Mouse (Mus musculus) MEL (cell line): ENCODE measurements at regions not wholly inside any gene's neighbourhood (a gene's known extent, or its start where the extent isn't known, plus 50 kb on each side); places are given as distances from the start of the nearest gene placed in this dataset.

Experiments
- DNase-seq: peaks from one replicate; pipeline ENCODE4 v3.0.0; 2011; ENCODE audit warnings: low read depth, low spot score
- H3K27ac ChIP-seq: 2 replicates; pipeline ENCODE4 v1.5.1; 2012; ENCODE audit warnings: low read depth, mild to moderate bottlenecking, control low read depth, low read length, moderate library complexity; ENCODE audit not compliant: control insufficient read depth
- H3K27me3 ChIP-seq, 2 experiments: fragments of 150-350 bp in 1 of 2; sonication (generic) in 1 of 2; 2 replicates each; pipeline ENCODE4 v1.6.1; 2012; ENCODE audit warnings: low read length in 2 of 2, mild to moderate bottlenecking in 2 of 2, improper control_type of control experiment in 1 of 2, moderate library complexity in 1 of 2; ENCODE audit not compliant: insufficient read depth in 2 of 2, control insufficient read depth in 1 of 2
- H3K36me3 ChIP-seq, 2 experiments: 2 replicates each; pipeline ENCODE4 v1.6.1; 2012 to 2014; ENCODE audit warnings: low read length in 2 of 2, improper control_type of control experiment in 1 of 2, inconsistent platforms in 1 of 2, mild to moderate bottlenecking in 1 of 2; ENCODE audit not compliant: insufficient read depth in 2 of 2, control insufficient read depth in 1 of 2
- H3K4me1 ChIP-seq, 2 experiments: fragments of 150-350 bp in 1 of 2; sonication (generic) in 1 of 2; 2 replicates each; pipeline ENCODE4 v1.6.1; 2012; ENCODE audit warnings: low read length in 2 of 2, improper control_type of control experiment in 1 of 2, mild to moderate bottlenecking in 1 of 2; ENCODE audit not compliant: insufficient read depth in 2 of 2, control insufficient read depth in 1 of 2
- H3K4me3 ChIP-seq, 2 experiments: fragments of 150-350 bp in 1 of 2; sonication (generic) in 1 of 2; 2 replicates each; pipeline ENCODE4 v1.5.1; 2012; ENCODE audit warnings: low read depth in 2 of 2, low read length in 2 of 2, mild to moderate bottlenecking in 2 of 2, moderate library complexity in 2 of 2, control low read depth in 1 of 2, improper control_type of control experiment in 1 of 2; ENCODE audit not compliant: control insufficient read depth in 1 of 2, insufficient read depth in 1 of 2
- H3K79me2 ChIP-seq: 2 replicates; pipeline ENCODE4 v1.6.1; 2012; ENCODE audit warnings: mild to moderate bottlenecking, low read length, moderate library complexity; ENCODE audit not compliant: control insufficient read depth, poor library complexity, insufficient read depth
- H3K9ac ChIP-seq: 2 replicates; pipeline ENCODE4 v1.6.1; 2012; ENCODE audit warnings: low read depth, mild to moderate bottlenecking, control low read depth, low read length, moderate library complexity; ENCODE audit not compliant: control insufficient read depth, poor library complexity, severe bottlenecking
- H3K9me3 ChIP-seq: fragments of 150-350 bp; sonication (generic); replicated peaks from 2 replicates; pipeline ENCODE4 v1.6.1; 2012; ENCODE audit warnings: mild to moderate bottlenecking, low read length, improper control_type of control experiment, moderate library complexity; ENCODE audit not compliant: insufficient read depth
- CHD1 ChIP-seq: IDR thresholded peaks from 2 replicates; pipeline ENCODE4 v1.6.1; 2012; ENCODE audit warnings: low read depth, mild to moderate bottlenecking, inconsistent platforms, low read length, improper control_type of control experiment
- CHD2 ChIP-seq: IDR thresholded peaks from 2 replicates; pipeline ENCODE4 v1.6.1; 2011; ENCODE audit warnings: low read length, improper control_type of control experiment
- E2F4 ChIP-seq: IDR thresholded peaks from 2 replicates; pipeline ENCODE4 v1.6.1; 2011; ENCODE audit warnings: low read depth, low read length, improper control_type of control experiment, borderline replicate concordance
- ELF1 ChIP-seq: IDR thresholded peaks from 2 replicates; pipeline ENCODE4 v1.6.1; 2014; ENCODE audit warnings: low read depth, mild to moderate bottlenecking, inconsistent platforms, low read length, improper control_type of control experiment, moderate library complexity
- EP300 ChIP-seq, 2 experiments: IDR thresholded peaks; 2 replicates each; pipeline ENCODE4 v1.6.1; 2011; ENCODE audit warnings: improper control_type of control experiment in 2 of 2, low read length in 2 of 2, low read depth in 1 of 2, mild to moderate bottlenecking in 1 of 2
- ETS1 ChIP-seq: IDR thresholded peaks from 2 replicates; pipeline ENCODE4 v1.6.1; 2012; ENCODE audit warnings: low read depth, mild to moderate bottlenecking, inconsistent platforms, low read length, improper control_type of control experiment, moderate library complexity
- JUND ChIP-seq: IDR thresholded peaks from 2 replicates; pipeline ENCODE4 v1.6.1; 2011; ENCODE audit warnings: low read depth, mild to moderate bottlenecking, improper control_type of control experiment, low read length
- KAT2A ChIP-seq: conservative IDR thresholded peaks from 2 replicates; pipeline ENCODE4 v1.6.1; 2012; ENCODE audit warnings: low read depth, low read length, improper control_type of control experiment, inconsistent platforms
- MAZ ChIP-seq: IDR thresholded peaks from 2 replicates; pipeline ENCODE4 v1.6.1; 2012; ENCODE audit warnings: low read depth, mild to moderate bottlenecking, inconsistent platforms, low read length, improper control_type of control experiment
- MYC ChIP-seq: IDR thresholded peaks from 2 replicates; pipeline ENCODE4 v1.6.1; 2011; ENCODE audit warnings: low read depth, mild to moderate bottlenecking, low read length, improper control_type of control experiment, moderate library complexity
- NELFE ChIP-seq: IDR thresholded peaks from 2 replicates; pipeline ENCODE4 v1.6.1; 2011; ENCODE audit warnings: low read depth, low read length, improper control_type of control experiment
- NRF1 ChIP-seq: IDR thresholded peaks from 2 replicates; pipeline ENCODE4 v1.6.1; 2014; ENCODE audit warnings: low read depth, mild to moderate bottlenecking, inconsistent platforms, low read length, improper control_type of control experiment, moderate library complexity; ENCODE audit not compliant: poor library complexity, insufficient read depth, severe bottlenecking
- POLR2A ChIP-seq, 2 experiments: IDR thresholded peaks; 2 replicates each; pipeline ENCODE4 v1.6.1; 2011 to 2012; ENCODE audit warnings: low read length in 2 of 2, mild to moderate bottlenecking in 2 of 2, control low read depth in 1 of 2, improper control_type of control experiment in 1 of 2, low read depth in 1 of 2, moderate library complexity in 1 of 2; ENCODE audit not compliant: control insufficient read depth in 1 of 2, insufficient read depth in 1 of 2, poor library complexity in 1 of 2
- RAD21 ChIP-seq: IDR thresholded peaks from 2 replicates; pipeline ENCODE4 v1.6.1; 2011; ENCODE audit warnings: mild to moderate bottlenecking, low read depth, low read length, improper control_type of control experiment
- RCOR1 ChIP-seq: IDR thresholded peaks from 2 replicates; pipeline ENCODE4 v1.6.1; 2012; ENCODE audit warnings: low read depth, mild to moderate bottlenecking, inconsistent platforms, low read length, improper control_type of control experiment
- ZKSCAN1 ChIP-seq: IDR thresholded peaks from 2 replicates; pipeline ENCODE4 v1.6.1; 2012; ENCODE audit warnings: low read depth, mild to moderate bottlenecking, inconsistent platforms, low read length, improper control_type of control experiment, moderate library complexity
- ZNF384 ChIP-seq: IDR thresholded peaks from 2 replicates; pipeline ENCODE4 v1.6.1; 2012; ENCODE audit warnings: low read depth, mild to moderate bottlenecking, inconsistent platforms, low read length, improper control_type of control experiment

GRCm38 (mm10) chr8:31427706-31428105 lies 2000.8 kb upstream of the 5930422O12Rik start:
- no peaks in the 10 kb centered on the region for H3K9me3 ChIP-seq
- TF ChIP-seq MYC (no peak), RAD21 (no peak), EP300 (IDR thresholded peaks at IDR 0.05; ENCODE audit: low read depth in 1 of 2, low read length in 2 of 2) (no peak), JUND (no peak), ZNF384 (no peak), ZKSCAN1 (no peak), ELF1 (no peak), NELFE (no peak)
- TF ChIP-seq, all 39 proteins: peak for 0
- no peak for DNase-seq
- Histone ChIP-seq H3K27ac (no peak overlapping the region), H3K36me3 (no peaks in the 10 kb centered on the region), H3K9ac (no peak overlapping the region), H3K4me1 (no peaks in the 10 kb centered on the region), H3K79me2 (no peaks in the 10 kb centered on the region), H3K27me3 (no peaks in the 10 kb centered on the region), H3K4me3 (no peak overlapping the region)

GRCm38 (mm10) chr8:31436445-31437191 lies 1991.9 kb upstream of the 5930422O12Rik start:
- no peaks in the 10 kb centered on the region for H3K9me3 ChIP-seq
- H3K4me1 ChIP-seq = no peaks in the 10 kb centered on the region
- H3K9ac ChIP-seq = no peak overlapping the region
- no peak overlapping the region for H3K4me3 ChIP-seq
- no peak for DNase-seq
- H3K27ac ChIP-seq = no peak overlapping the region
- H3K79me2 ChIP-seq = no peaks in the 10 kb centered on the region
- no peaks in the 10 kb centered on the region for H3K36me3 ChIP-seq
- H3K27me3 ChIP-seq = no peaks in the 10 kb centered on the region
- TF ChIP-seq POLR2A (IDR thresholded peaks at IDR 0.05; ENCODE audit: control insufficient read depth in 1 of 2, insufficient read depth in 1 of 2, low read depth in 1 of 2, low read length in 2 of 2, poor library complexity in 1 of 2) = no peak
- TF ChIP-seq RAD21 = no peak
- TF ChIP-seq CHD1 = no peak

GRCm38 (mm10) chr8:31444834-31445233 lies 1983.7 kb upstream of the 5930422O12Rik start:
- Histone ChIP-seq H3K4me3 (no peak overlapping the region), H3K4me1 (no peaks in the 10 kb centered on the region), H3K79me2 (no peaks in the 10 kb centered on the region), H3K36me3 (no peaks in the 10 kb centered on the region), H3K9me3 (no peaks in the 10 kb centered on the region), H3K9ac (no peak overlapping the region), H3K27ac (no peak overlapping the region), H3K27me3 (no peaks in the 10 kb centered on the region)
- DNase-seq = no peak
- TF ChIP-seq KAT2A (no peak), RCOR1 (no peak), CHD2 (no peak), ETS1 (no peak), CHD1 (no peak), MAZ (no peak), E2F4 (no peak), NRF1 (no peak)
